Mouse (Mus musculus): ENCODE results near the gene Olfr623.

Olfr623 gene

DNA sequence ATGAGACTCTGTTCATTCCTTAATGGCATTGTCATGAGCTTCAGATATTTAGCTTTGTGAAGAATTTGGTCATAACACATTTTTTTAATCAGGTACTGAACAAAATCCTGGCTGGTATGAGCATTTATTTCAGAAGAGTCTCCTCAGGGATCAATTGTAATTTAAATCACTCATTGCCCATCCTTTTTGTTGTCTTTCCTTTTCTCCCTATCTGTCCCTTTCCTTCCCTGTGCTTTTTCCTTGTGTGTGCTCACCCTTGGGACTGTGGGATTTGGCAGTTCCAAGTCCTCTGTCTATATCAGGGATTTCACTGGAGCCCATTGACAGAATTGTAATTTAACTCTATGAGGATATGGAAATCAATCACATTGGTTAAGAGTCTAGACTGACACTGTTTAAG, at the start of gene Olfr623:
Gene Olfr623, minus strand, starts transcription at position 101 of the 400 bp plus-strand sequence.
- no peak for DNase-seq

DNA sequence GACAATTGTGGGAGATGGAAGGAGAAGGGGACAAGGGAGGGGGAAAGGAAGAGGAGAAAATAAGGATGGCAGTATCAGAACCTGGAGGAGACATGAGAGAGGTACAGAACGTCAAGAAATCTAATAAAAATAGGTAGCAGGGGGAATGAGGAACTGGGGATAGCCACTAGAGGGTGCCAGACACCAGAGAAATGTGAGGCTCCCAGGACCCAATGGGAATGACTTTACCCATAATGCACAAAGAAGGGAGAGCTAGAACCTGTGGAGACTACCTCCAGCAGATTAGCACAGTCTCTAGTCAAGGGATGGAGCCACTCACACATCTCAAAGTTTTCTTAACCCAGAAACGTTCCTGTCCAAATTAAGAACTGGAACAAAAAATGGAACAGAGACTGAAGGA, 48.5 kb upstream of the Olfr623 start:
- DNase-seq = no peak

DNA sequence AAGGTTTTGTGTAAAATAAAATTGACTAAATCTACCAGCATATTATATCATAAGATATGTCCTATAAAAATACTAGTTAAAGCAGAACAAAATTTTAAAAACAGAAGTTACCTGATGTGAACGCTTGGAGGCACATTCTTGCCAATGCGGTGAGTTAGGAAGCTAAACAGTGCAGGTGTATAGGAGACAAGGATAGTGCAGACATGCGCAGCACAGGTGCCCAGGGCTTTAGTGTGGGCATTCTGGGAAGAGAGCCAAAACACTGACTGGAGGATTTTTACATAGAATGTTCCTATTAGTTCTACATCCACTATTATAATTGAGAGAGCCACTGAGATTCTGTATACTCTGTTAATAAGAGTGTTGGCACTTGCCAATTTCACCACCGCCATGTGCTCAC, 36.0 kb upstream of the Olfr623 start:
- DNase-seq = no peak

DNA sequence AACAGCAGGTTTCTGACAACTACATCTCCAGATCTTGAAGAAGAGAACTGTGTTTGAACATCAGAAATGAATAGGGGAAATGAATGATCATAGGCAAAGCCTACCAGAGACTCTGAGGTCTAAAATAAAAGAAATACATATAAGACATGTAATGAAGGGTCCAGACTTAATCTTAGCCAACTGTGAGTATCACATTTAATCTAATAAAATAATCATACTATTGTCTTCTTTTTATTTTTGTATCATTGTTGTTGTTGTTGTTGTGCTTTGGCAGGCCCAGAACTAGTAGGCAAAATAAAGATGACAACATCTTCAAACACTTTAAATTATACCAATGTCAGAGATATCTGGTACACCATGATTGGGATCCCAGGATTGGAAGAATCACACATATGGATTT, 18.9 kb upstream of the Olfr623 start, which contains the start of gene Olfr625-ps1:
Gene Olfr625-ps1, plus strand, starts transcription at position 301 of the 400 bp plus-strand sequence.
- no peak for DNase-seq

DNA sequence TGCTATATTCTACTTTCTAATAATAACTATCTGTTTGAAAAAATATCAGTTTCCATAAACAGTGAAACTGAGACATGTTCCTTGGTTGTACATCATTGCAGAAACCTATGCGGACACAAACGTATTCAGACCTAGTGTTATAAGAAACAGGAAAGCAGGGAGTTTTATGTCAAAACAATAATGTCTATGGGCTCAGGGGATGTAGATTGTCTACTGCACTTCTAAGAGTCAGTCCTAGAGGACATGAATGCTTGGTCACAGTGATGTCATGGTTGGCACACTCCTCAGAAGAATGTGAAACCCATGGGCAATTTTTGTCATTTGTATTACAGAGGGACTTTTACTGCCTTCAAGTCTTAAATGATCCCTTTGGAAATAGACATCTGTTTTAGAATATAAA, 7.6 kb upstream of the Olfr623 start, which contains the start of gene Olfr624:
Gene Olfr624, minus strand, starts transcription at position 101 of the 400 bp plus-strand sequence.
- no peak for DNase-seq

DNA sequence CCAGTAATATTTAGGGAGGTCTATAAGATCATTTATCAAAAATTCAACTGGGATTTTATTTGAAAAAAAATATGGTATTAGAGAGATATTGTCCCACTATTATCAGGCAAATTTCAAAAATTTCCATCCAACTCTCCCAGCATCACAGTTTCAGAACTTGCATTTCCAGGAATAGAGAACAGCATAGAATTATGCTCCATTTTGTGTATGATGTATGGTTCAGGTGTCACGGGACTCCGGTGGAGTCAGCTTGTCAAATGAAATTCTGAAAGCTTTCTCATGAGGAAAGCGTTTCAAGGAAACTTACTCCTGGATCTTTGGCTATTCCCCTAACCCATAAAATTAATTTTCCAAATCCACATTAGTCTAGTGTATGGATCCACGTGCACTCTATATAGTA, 19.4 kb downstream of the Olfr623 start:
- DNase-seq = no peak

DNA sequence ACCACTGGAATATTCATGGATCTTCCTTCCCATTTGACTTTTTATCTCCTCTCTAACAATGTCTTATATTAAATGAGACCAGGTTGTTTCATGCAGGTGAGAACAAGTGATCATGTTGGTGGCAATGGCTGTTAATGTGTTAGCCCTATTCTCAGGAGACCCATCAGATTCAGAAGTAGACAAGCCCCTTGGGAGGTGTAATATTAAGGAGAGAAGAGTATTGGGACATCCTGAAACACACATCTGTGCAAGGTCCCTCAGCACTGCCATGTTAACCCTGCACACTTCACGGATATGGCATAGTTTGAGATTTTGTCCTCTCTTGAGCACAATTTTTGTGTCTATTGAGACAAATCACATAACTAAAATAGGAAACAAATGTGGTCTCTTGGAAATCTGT, 20.9 kb downstream of the Olfr623 start, which contains the start of gene Olfr622:
Gene Olfr622, minus strand, starts transcription at position 101 of the 400 bp plus-strand sequence.
- no peak for DNase-seq

DNA sequence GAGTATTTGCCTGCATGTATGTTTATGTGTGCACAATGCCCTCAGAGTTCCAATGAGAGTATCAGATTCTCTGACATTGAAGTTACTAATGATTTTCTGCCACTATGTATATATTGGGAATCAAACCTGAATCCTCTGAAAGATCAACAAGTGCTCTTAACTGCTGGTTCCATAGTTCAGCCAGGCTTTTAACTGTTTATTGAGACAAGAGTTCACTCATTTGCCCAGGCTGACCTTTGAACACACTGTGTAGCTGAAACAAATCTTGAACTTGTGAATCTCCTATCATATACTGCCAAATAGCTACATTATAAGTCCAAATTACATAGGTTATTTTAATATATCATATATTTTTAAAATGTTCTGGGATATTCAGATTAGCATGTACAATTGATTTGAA, 26.7 kb downstream of the Olfr623 start:
- no peak for DNase-seq

DNA sequence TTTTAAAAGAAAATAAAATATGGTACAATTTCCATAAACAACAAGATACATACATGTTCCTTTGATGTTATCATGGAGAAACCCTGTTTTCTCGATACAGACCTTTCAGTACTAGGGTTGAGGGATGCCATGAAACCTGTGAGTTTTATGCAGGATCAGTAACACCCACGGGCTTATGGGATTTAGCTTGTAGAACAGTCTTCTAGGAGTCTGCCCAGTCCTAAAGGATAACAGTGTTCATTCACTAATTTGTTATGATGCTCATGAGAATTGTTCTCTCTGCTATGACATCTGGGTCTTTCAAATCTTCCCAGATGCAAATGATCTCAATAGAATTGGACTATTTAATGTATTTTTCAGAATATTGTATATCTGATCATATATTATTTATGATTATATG, 51.1 kb downstream of the Olfr623 start, which contains the start of gene Olfr620:
Gene Olfr620, minus strand, starts transcription at position 101 of the 400 bp plus-strand sequence.
- DNase-seq = no peak
